Mouse (Mus musculus) retina, postnatal 1 day (tissue): ENCODE data around the gene Dnpep.

Source experiments
- DNase-seq: peaks from one replicate; pipeline ENCODE4 v3.0.0-alpha.2; 2012

Dnpep gene

GRCm38 (mm10) chr1:75319166-75319565 lies 1.4 kb upstream of the Dnpep start:
- no peak for DNase-seq

DNA sequence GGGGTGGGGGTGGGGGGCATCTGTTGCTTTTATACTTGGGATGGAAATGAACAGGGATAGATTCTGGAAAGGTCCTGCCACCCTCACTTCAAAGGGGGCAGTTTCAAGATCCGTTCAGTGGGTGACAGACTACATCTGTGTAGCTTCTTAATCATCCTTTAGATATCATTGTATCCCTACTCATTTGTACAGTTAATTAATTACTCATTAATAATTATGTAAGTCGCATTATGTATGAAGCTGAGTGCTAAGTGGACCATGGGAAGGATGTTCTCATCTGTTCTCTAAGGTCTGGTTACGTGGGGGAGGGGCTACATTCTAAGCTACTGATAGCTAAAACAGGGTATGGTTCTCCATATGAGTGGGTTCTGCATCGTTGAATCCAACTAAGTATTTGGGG lies 946 bp upstream of the Dnpep start:
- DNase-seq, result no peak

DNA sequence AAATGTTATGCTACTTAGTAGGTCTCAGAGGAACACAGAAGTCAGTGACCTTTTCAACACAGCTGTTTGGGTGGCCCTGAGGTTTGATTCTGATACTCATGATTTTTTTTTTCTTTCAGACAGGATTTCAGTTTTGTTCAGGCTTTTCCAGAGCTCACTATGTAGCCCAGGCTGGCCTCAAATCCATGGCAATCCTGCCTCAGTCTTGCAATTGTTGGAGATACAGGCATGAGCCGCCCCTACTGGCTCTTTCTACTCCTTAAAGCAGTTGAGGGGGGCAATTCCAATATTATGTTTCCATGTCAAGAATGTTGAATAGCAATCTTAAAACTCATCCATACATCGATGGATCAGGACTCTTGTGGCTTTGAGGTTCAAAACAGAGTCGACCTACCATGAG lies 511 bp upstream of the Dnpep start:
- DNase-seq, result no peak

DNA sequence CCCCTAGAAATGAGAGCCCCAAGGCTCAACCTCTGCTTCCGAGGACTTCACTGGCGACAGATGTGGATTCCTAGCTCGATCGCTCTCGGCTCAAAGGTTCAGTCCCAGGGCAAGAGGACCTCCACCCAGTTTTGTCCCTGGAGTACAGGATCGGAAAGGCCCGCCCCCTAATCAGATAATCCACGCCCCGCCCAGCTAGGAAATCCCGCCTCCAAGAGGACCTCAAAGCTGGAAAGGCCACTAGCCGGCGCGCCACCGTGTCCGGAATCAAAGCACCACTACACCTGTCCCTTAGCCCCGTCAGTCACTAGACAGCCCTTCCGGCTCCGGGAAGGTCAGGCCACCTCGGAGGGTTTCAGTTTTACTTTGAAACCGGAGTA lies 939 bp downstream of the Dnpep start:
- peak; percentile 91 for DNase-seq

DNA sequence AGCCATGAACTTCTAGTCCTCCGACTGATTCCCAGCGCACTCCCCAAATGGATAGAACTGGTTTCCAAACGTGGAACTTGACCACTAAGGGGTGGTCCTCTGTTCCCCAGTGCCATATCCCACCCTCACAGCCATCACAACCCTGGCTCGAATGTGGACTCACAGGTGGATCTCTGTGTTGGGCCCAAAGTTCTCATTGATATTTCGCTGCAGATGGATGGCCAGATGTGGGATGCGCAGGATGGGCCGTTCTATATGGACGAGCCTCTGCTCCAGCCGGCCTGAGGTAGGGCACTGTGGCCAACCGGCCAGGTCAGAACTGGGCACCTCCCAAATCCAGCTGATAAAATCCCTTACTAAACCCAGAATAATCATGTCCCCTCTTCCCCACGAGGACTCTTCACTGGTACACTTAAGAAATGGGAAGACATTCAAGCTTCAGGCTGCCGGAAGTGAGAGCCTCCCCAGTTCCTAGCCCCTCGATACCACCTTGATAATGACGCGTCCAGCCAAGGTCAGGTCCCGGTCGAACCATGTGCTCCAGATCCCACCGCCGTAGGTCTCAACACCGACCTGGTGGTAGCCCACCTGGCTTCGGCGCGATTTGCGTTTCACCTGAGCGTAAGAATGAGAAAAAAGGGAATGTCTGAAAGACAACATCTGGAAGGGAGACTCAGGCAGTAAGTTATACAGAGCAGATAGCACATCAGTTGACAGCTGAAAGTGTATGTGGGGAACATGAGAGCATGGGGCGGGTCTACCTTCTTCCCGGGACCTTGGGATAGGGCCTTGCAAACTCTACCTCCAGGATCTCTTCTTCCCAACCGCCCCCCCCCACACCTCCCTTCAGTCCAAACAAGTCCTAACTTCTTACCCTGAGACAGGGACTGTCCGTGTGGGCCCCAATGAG lies 2.1 kb downstream of the Dnpep start:
- DNase-seq, result no peak

DNA sequence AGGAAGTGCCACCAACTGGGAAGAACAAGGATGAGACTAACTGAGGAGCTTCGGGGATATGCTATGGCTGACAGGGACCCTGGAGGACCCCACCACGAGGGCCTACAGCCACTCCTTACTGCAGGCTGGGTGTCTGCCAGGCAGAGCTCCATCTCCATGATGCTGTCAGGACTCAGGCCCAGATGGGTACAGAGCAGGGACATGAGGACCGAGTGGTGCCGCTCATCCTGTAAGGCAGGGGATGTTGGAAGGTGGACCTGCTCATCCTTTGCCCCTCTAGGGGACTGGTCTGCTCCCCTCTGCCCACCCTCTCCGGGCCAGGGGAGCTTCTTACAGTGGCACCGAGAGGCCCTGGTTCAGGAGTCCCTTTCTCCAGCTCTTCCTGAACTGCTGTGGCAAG lies 2.8 kb downstream of the Dnpep start:
- no peak for DNase-seq

- DNase-seq, result no peak
Measured at GRCm38 (mm10) chr1:75311694-75312093, 6.1 kb downstream of the Dnpep start.

DNA sequence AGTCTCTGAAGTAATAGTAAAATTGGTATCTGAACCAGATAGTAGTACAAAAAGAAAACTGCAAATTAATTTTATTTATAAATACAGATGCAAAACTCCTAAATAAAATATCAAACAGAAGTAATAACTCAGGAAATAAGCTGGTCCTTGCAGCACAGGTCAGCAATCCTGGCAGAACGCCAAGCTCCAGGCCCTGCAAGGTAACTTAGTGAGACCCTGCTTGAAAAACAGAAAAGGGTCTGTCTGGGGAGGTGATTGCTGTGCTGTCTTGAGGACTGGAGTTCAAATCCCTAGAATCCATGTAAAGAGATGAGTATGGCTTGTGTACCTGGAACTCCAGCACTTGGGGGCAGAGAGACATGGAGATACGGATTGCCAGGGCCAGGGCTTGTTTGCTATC lies 13.1 kb downstream of the Dnpep start:
- DNase-seq, result no peak

DNA sequence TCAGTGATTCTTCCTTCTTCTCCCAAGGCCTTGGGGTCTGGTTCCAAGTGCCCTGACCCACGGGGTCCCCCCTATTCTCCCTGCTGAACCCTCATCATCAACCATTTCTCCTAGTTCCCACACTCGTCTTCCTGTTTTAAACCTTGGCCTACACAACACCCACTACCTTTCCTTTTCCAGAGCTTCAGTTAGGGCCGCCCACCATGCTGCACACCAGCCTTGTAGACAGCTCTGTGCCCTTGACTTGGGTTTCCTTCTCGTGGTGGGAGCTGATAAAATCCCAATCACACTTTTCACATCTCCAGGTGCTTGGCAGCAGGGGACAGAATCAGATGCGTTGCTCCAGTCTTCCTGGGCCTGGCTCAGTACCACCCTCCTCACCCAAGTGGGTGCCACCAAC lies 23.5 kb downstream of the Dnpep start:
- DNase-seq, result no peak

DNA sequence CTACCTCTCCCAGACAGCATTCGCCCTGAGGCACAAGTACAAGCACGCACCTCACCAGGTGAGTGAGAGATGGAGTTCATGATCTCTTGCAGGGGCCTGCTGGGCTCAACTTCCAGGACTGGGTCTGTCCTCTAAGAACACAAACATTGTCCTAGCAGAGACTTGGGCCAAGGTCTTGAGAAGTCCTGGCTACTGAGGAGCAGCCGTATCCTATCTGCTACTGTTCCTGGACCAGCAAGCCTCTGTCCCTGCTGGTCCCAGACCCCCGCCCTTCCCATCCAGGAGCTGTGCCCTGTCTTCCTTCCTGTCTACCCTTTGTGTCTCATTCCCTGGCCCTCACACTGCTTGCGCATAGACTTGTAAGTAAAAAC lies 24.5 kb downstream of the Dnpep start:
- DNase-seq, result no peak

GRCm38 (mm10) chr1:75292476-75293330 lies 25.1 kb downstream of the Dnpep start:
- peak; percentile 20 for DNase-seq

DNA sequence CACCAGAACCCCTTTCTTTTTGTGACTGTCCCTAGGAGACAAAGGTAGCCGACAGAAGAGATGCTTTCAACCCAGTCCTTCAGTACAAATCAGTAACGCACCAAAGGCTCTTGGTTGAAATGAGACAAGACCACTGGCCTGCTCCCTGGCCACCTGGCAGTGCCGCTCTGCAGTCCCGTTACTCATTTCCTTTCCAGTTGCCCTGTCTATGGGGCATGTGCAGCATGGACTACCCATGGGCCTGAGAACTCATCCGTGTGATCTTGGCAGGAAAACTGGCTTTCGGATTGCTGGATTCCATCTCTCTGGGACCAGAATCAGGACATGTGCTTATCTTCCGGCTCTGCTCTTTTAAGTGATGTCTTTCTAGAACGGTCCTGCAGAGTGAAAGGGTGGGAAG lies 26.5 kb downstream of the Dnpep start:
- no peak for DNase-seq

- peak; percentile 61 for DNase-seq
Measured at GRCm38 (mm10) chr1:75290582-75290981, 27.2 kb downstream of the Dnpep start.

DNA sequence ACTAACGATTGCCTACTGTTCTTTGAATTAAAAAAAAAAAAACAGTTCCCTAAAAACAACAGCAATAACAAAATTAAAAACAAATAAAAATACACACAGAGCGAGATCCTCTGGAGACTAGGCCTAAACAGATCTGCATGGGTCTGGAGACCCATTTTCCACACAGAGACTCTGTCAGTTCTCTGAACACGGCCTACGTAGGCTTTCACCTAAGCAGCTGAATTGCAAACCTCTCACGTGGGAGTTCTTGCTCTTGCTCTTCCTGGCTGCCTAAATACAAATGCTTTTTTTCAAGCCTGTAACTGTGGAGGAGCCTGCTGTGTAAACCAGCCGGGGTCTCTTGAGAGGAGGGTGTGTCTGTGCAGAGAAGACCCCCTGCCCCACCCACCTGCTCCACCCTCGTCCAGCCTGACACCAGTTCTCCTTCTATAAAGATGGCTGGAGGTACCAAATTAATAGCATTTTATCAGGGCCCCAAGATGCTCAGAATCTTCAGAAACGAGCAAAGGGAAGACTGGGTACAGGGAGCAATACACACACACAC lies 27.8 kb downstream of the Dnpep start:
- DNase-seq, result no peak

GRCm38 (mm10) chr1:75289376-75289775 lies 28.4 kb downstream of the Dnpep start:
- peak; percentile 90 for DNase-seq

- no peak for DNase-seq
Measured at GRCm38 (mm10) chr1:75284911-75285310, 32.9 kb downstream of the Dnpep start.

DNA sequence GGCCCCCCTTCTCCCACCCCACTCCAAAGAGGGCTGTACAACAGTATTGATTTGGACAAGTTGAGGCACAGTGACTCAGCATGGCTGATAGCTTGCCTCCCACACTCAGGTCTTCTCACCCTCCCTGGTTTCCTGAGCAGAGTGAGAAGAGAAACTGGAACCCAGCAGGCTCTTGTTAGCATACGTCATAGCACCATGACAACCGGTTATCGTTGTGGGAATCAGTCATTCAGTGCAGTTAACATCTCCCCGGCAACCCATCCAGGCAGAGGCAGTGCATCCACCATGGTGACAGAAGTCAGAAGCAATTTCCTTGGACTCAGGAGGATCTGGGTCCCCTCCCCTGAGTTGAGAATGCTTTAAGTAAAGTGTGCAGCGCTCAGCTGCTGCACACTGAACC lies 34.8 kb downstream of the Dnpep start:
- DNase-seq, result no peak

DNA sequence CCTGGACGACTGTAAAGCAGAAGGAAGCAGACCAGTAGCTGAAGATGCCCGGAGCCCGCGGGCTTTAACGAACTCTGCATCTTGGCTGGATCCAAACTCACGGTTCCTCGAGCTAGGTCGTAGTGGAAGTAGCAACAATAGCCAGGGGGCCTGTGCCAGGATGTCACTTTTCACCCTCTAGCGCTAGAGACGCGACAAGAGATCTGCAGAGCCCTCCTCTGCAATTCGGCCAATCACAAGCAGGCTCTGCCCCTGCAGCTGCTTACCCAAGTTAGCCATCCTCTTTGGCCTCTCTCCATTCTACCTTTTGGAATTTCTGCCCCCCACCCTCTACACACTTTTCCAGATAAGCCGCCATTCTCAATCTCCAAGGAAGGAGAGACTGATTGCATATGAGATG lies 39.6 kb downstream of the Dnpep start, which contains the start of gene Resp18:
Resp18 (minus strand) TSS at position 188 of the 400 bp plus-strand sequence.
- peak; percentile 45 for DNase-seq

DNA sequence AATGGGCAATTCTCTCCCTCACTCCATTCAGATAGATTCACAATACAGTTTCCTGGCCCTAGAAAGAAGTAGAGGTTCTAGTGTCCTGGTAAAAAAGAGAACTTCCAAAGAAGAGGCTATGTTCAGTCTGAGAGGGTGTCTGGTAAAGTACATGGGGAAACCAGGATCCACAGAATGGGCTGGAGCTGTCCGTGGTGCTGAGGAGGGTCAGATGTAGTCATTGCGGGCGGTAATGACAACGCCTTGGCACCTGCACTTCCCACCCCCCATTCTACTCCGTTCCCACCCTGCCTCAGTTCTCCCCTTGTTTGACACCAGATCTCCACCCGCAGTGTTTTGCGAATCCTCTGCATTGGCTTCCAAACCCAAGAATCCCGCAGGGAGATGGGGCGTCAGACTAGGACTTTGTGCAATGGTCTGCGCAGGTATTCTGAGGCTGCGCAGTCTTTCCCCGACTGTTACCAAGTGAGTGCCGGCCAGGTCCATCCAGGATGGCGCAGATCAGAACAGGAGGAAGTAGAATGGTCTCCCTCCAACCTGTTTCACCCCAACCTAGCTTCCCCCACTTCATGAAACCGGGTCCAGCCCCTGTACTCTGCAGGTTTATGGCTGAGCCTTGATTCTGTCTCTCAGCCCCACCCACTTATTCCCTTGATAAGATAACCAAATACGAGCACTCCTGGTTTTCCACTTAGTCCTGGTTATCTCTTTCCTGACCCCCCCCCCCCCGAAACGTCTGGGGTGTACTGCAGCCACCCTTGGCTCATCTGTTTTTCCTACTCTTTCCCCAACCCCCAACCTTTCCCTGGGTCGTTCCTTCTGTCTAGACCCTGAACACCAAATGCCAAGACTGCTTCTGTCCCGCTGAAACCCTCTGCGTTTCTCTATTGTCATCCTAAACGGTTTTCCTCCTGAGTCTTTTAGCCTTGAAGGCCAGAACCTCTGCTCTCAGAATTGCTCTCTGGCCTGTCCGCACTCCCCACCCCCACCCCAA lies 40.3 kb downstream of the Dnpep start:
- peak; percentile 65 for DNase-seq

DNA sequence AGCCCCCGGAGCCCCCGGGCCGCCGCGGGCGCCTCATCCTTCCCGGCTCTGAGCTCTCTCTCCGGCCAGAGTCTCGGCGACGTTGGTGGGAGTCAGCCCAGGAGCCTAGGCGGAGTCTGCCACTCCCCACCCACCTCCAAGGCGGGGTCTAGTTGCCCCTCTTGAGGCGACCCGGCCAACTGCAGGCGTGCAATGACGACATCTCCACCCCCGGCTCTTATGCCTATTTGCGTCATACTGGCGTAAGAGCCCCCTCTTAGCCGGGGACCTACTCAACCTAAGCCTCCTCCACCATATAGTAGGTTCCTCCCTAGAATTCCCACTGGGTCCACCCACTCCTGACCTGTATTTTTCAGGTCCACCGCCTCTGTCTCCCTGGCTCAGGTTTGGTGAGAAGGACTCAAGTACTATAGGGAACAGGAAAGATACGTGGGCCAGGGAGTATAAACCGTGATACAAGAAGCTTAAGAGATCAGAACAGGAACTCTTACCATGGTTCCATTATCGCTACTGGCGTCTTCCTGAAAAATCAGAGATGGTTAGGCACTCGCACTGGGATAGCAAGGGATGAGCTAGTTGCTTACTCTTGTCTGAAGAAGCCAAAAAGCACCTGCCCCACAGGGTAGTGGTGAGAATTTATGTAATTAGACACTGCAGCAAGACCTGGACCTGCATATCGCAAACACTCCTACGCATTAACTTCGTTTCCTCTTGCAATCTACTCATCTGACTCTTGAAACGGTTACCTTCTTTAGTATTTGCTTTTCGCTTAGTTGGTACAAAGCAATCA lies 53.5 kb downstream of the Dnpep start, which contains the start of gene Ptprn:
Ptprn (minus strand) TSS at position 412 of the 790 bp plus-strand sequence.
- DNase-seq, result peak; percentile 67
